In genomic region chr7:67027696-67028095, GRCm38 (mm10) we compare ENCODE assay signal across 24 mouse cellular contexts.
DNase-seq lines count a peak whose midpoint lies in the region; ATAC-seq lines count a peak whose summit lies in the region.
"Had no signal": no experiment of that assay in that cellular context is flagged by ENCODE, and none has a peak within 500 bp of the region (broad histone marks: within the 10 kb centered on the region; RNA-seq: fewer than 3 reads in every experiment).

No protein-coding gene starts in this region.

- H3K4me2 ChIP-seq in embryonic facial prominence, embryonic 14.5 days (ENCODE audit: low read depth, low read length): no peak overlapping the region
- no peak overlapping the region for H3K4me2 ChIP-seq in limb, embryonic 12.5 days
- H3K4me2 ChIP-seq: heart, embryonic 12.5 days; hindbrain, embryonic 13.5 days had no signal

- peaks cover 39% of the 10 kb centered on the region for H3K4me1 ChIP-seq in heart, embryonic 10.5 days
- H3K4me1 ChIP-seq in embryonic facial prominence, embryonic 14.5 days (ENCODE audit: control insufficient read depth, insufficient read depth, low read length): peaks cover 21% of the 10 kb centered on the region
- H3K4me1 ChIP-seq in limb, embryonic 12.5 days (replicated peaks): peaks cover 21% of the 10 kb centered on the region
- H3K4me1 ChIP-seq: hindbrain, embryonic 13.5 days had no signal

- WGBS in heart, embryonic 10.5 days: 94% methylated on average over 5 of the region's 5 CpGs
- 93% methylated on average over 5 of the region's 5 CpGs for WGBS in embryonic facial prominence, embryonic 14.5 days
- 93% methylated on average over 5 of the region's 5 CpGs for WGBS in limb, embryonic 12.5 days

- no peaks in the 10 kb centered on the region for H3K9me3 ChIP-seq in heart, embryonic 10.5 days
- H3K9me3 ChIP-seq in embryonic facial prominence, embryonic 14.5 days (ENCODE audit: control insufficient read depth, low read length): no peaks in the 10 kb centered on the region
- H3K9me3 ChIP-seq in limb, embryonic 12.5 days: no peaks in the 10 kb centered on the region
- H3K9me3 ChIP-seq: forebrain, embryonic 10.5 days; hindbrain, embryonic 13.5 days had no signal

- H3K9ac ChIP-seq in embryonic facial prominence, embryonic 14.5 days (ENCODE audit: low read depth, low read length): no peak overlapping the region
- no peak overlapping the region for H3K9ac ChIP-seq in limb, embryonic 12.5 days (replicated peaks)
- H3K9ac ChIP-seq: heart, embryonic 12.5 days; hindbrain, embryonic 13.5 days had no signal

- no peak overlapping the region for H3K27ac ChIP-seq in heart, embryonic 10.5 days
- peak overlapping the region; percentile 83 for H3K27ac ChIP-seq in embryonic facial prominence, embryonic 14.5 days (replicated peaks; ENCODE audit: low read depth, low read length)
- H3K27ac ChIP-seq in limb, embryonic 12.5 days: peak overlapping the region; percentile 90; the same call in 1 of the 2 replicates
- H3K27ac ChIP-seq: forebrain, embryonic 10.5 days; hindbrain, embryonic 13.5 days had no signal

- no peak overlapping the region for H3K4me3 ChIP-seq in heart, embryonic 10.5 days
- no peak overlapping the region for H3K4me3 ChIP-seq in embryonic facial prominence, embryonic 14.5 days (ENCODE audit: low read depth, low read length)
- H3K4me3 ChIP-seq in limb, embryonic 12.5 days (replicated peaks): no peak overlapping the region
- H3K4me3 ChIP-seq: erythroblast, embryonic 14.5 days; forebrain, embryonic 10.5 days; heart, embryonic 12.5 days; hindbrain, embryonic 13.5 days had no signal

- ATAC-seq in embryonic facial prominence, embryonic 14.5 days (ENCODE audit: low read depth): no peak
- no peak for ATAC-seq in limb, embryonic 12.5 days (ENCODE audit: insufficient number of reproducible peaks, insufficient read depth, low FRiP score, low TSS enrichment, low read depth)
- ATAC-seq: CD4-positive, CD25-positive, alpha-beta regulatory T cell, adult 4 months; forebrain, embryonic 14.5 days; intestine, postnatal 0 days had no signal

- no peaks in the 10 kb centered on the region for H3K27me3 ChIP-seq in heart, embryonic 10.5 days (ENCODE audit: insufficient read depth, poor library complexity, severe bottlenecking)
- H3K27me3 ChIP-seq in embryonic facial prominence, embryonic 14.5 days (replicated peaks; ENCODE audit: control insufficient read depth, insufficient read depth, low read length): no peaks in the 10 kb centered on the region
- no peaks in the 10 kb centered on the region for H3K27me3 ChIP-seq in limb, embryonic 12.5 days
- H3K27me3 ChIP-seq: heart, embryonic 12.5 days; hindbrain, embryonic 13.5 days had no signal

- H3K36me3 ChIP-seq in heart, embryonic 10.5 days: no peaks in the 10 kb centered on the region
- 0 out of 2 replicates have a peak, but pooled peaks cover 4% of the 10 kb centered on the region for H3K36me3 ChIP-seq in embryonic facial prominence, embryonic 14.5 days (ENCODE audit: control insufficient read depth, insufficient read depth, low read length)
- no peaks in the 10 kb centered on the region for H3K36me3 ChIP-seq in limb, embryonic 12.5 days
- H3K36me3 ChIP-seq: forebrain, embryonic 10.5 days; G1E; heart, embryonic 12.5 days; hindbrain, embryonic 13.5 days had no signal

- DNase-seq in heart, embryonic 10.5 days (ENCODE audit: low spot score): peak; percentile 51
- no peak for DNase-seq in heart, postnatal 4 days
- peak; percentile 67 for DNase-seq in 3T3-L1 (ENCODE audit: low read depth, low spot score)
- DNase-seq in embryonic facial prominence, embryonic 14.5 days (ENCODE audit: low spot score): no peak
- DNase-seq in layer of hippocampus, postnatal 14 days (ENCODE audit: low spot score in 2 of 2): no peak
- DNase-seq in right cerebral cortex, postnatal 36 days (ENCODE audit: low spot score in 2 of 2): no peak
- no peak for DNase-seq in adrenal gland, adult 2 months
- DNase-seq: adrenal gland, postnatal 14 days; B cell, adult 2 months; cerebellum, adult 11-12 months; cerebellum, adult 9-10 months; cerebellum, postnatal 36 days; gastrocnemius, postnatal 36 days; heart, adult 18-20 months; kidney, adult 8-10 months had no signal

Comparison
In these comparisons a context has a peak if more than half of its experiments do, and no peak if none do; other contexts are left out.
1. DNase-seq: peak in heart, embryonic 10.5 days (single experiment) and 3T3-L1 (single experiment); none in heart, postnatal 4 days (single experiment), embryonic facial prominence, embryonic 14.5 days (single experiment), layer of hippocampus, postnatal 14 days (0 of 2), right cerebral cortex, postnatal 36 days (0 of 2) and adrenal gland, adult 2 months (single experiment).